Mouse (Mus musculus) spleen, adult 12 weeks (tissue): ENCODE results near the gene N4bp3.
"Not testable (repeated sequence)": the region's sequence is repeated elsewhere in the genome, so short reads cannot be mapped to it uniquely, and the experiment has no call there.

Experiments used
- DNase-seq: peaks from one replicate; pipeline ENCODE4 v3.0.0; 2022; ENCODE audit warnings: low spot score

Gene N4bp3

GRCm38 (mm10) chr11:51650691-51651515, at the start of gene N4bp3, which contains the start of gene D930048N14Rik:
TSS of gene N4bp3 (minus strand) at chr11:51650842.
TSS of gene D930048N14Rik (plus strand) at chr11:51650954.
- no peak for DNase-seq

DNA sequence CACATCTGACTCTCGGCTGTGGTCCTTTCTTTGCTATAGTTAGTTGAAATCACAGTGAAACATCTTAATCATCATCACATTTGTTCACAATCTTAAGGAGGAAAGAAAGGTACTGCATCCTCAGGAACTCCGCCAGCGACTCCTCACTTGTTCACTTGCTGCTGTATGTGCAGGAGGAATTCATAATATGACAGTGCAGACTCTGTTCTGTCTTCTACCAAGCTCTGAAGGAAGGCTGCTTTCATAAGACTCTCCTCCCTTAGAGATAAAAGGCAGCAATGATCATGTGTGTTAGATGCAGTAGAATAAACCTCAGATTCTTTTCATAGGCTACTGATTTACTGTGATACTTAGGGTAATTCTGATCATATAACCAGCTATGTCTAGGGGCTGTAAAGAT, 44.3 kb upstream of the N4bp3 start:
- DNase-seq = no peak

GRCm38 (mm10) chr11:51690597-51690996, 40.0 kb upstream of the N4bp3 start:
- DNase-seq = not testable (repeated sequence)

GRCm38 (mm10) chr11:51689343-51689742, 38.7 kb upstream of the N4bp3 start:
- DNase-seq = no peak

GRCm38 (mm10) chr11:51688330-51689328, 38.0 kb upstream of the N4bp3 start, which contains the start of gene 0610009B22Rik:
TSS of gene 0610009B22Rik (minus strand) at chr11:51688874.
- peak; percentile 99 for DNase-seq

DNA sequence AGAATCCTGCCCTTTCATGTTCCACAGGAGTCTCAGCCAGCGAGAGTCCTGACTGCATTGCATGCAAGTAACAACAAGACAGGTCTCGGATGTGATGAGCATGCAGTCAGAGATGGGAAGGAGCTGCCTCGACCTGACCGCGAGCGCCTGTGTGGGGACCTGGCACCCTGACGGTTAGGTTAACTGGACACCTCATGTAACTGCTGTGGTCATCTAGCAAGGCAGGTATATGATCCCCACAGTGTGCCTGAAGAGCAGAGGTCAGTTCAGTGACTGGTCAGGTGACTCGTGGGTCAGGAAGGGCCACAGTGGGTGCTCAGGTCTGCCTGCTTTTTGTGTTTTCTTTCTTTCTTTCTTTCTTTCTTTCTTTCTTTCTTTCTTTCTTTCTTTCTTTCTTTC, 31.3 kb upstream of the N4bp3 start:
- DNase-seq = no peak

DNA sequence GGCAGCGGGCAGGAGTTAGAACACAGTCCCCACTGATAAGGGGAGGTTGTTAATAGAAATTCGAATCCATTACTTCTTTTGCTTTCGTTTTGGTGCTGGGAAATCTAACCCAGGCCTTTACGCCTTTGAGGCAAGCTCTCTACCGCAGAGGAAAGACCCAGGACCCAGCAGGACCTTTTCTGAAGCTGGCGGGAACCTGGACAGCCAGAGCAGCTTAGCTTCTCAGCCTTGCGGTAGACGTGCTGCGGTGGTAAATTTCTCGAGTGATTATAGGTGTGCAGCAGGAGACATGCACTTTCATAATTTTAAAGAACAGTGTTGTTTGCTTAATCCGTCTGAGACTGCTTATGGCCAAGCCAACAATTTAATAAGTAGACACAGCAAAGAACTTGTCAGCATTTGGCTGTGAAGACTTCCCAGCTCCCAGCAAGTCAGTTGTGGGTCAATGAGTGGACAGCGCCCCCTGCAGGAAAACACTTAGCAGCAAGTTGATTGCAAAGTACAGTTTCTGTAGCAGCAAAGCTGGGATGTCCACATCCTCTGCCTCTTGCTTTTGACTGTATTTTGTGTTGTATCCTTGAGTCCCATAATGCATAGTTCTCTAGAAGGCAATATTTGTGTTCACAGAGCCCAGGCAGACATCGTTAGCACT, 30.8 kb upstream of the N4bp3 start:
- DNase-seq = peak; percentile 77

DNA sequence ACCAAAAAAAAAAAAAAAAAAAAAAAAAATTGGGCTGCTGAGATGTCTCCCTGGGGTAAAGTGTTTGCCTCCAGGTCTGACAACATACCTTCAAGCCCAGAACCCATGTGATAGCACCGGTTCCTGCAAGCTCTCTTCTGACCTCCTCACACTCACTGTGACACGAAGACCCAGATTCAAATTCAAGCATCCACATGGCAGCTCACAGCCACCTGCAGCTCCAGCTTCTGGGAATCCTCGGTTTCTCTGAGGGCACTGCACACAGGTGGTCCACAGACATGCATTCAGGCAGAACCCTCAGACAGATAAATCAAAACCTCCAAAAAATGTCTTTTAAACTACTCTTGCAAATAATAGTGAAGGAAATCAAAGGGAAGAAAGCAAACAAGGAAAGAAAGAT, 28.8 kb upstream of the N4bp3 start:
- DNase-seq = no peak

GRCm38 (mm10) chr11:51677737-51678418, 27.2 kb upstream of the N4bp3 start:
- no peak for DNase-seq

GRCm38 (mm10) chr11:51675386-51675785, 24.7 kb upstream of the N4bp3 start:
- DNase-seq = no peak

- no peak for DNase-seq
Measured at GRCm38 (mm10) chr11:51673291-51673690, 22.6 kb upstream of the N4bp3 start.

- DNase-seq = no peak
Measured at GRCm38 (mm10) chr11:51671376-51671775, 20.7 kb upstream of the N4bp3 start.

DNA sequence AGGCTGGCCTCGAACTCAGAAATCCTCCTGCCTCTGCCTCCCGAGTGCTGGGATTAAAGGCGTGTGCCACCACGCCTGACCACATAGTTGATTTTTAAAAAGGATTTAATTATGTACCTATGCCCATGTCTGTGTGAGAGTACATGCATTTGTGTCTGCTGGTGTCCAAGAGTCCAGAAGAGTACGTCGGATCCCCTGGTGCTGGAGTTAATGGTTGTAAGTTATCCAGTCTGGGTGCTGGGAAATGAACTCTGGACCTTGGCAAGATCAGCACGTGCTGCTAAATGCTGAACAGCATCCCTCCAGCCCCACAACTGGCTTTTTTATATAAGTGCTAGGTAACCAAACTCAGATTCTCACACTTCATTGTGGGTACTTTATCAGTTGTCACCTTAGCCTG, 20.2 kb upstream of the N4bp3 start:
- no peak for DNase-seq

DNA sequence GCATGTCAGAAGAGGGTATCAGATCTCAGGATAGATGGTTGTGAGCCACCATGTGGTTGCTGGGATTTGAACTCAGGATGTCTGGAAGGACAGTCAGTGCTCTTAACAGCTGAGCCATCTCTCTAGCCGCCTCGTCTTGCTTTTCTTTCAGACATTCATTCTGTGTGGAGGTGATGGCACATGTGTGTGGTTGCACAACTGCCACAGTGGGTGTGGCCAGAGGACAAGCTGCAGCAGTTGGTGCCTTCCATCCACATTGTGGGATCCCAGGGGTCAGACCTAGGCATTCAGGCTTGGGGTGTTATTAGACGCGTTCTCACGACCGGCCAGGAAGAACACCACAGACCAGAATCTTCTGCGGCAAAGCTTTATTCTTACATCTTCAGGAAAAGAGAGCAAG, 14.1 kb upstream of the N4bp3 start:
- not testable (repeated sequence) for DNase-seq

DNA sequence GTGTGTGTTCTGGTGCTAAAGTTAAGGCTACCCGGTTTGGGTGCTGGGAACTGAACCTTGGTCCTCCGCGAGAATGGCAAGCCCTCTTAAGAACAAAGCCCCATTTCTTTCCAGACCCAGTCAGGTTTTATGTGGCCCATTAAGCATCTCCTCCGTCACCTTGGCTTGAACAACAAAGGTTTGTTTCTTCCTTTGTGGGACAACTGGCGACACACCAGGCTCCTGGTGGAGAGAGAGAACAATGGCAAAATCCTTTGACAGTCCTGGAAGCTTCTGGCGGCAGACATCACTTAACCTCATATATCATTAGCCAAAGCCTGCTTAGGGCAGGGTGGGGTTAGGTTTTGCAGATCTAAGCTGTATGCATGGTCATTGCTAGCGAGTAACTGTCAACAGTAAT, 12.0 kb upstream of the N4bp3 start:
- DNase-seq = no peak

GRCm38 (mm10) chr11:51661867-51662365, 11.3 kb upstream of the N4bp3 start:
- no peak for DNase-seq

DNA sequence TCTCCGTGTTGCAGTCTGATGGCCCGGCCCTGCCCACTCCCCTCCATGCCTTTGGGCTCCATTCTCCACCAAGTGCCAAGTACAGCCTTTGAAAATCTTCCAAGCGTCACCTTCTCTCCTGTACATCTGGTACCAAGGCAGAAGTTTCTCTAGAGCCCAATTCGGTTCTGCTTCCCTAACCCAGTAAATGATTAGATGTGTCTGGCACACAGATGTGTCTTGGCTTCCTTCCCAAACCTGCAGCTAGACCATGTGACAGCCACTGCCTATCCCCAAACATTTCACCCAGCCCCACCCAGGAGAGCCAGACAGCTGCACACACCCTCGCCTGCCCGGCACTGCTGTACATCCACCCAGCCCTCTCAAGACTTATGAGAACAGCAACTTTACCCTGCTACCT, 8.1 kb upstream of the N4bp3 start:
- DNase-seq = no peak

DNA sequence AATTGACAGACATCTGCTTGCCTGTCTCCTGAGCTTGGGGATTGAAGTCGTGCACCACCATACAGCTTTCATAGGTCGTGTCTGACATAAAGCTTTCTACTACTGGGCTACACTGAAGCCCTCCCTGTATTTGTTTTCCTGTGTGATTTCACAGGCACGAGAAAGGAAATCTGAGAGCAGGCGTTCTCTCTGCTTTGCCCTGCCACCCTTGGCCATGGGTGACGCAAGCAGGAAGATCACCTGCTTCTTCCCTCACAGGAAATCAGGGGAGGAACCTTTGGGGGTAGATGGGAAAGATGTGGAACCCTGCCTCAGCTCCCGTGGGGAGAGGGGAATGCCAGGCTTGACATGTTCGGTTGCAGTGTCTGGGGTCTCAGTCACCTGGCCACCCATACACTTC, 7.6 kb upstream of the N4bp3 start:
- DNase-seq = no peak

- DNase-seq = no peak
Measured at GRCm38 (mm10) chr11:51656798-51657521, 6.3 kb upstream of the N4bp3 start.

DNA sequence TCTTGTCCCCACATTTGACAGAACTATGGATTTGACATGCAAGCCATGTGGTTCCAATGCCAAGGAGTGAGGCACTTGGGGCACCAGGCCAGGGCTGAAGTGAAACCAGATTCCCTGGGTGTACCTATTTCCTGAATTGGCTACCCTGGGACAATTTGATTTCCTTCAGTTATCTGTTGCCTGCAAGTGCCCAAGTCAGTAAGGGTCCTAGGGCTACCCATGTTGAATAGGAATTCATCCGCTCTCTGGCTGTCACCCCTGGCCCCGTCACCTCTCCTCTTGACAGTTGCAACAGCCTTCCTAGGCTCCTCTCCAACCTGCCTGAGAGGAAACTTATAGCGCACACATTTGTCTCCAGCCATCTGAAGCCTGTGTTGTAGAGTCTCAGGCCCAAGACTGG, 4.2 kb upstream of the N4bp3 start:
- no peak for DNase-seq

DNA sequence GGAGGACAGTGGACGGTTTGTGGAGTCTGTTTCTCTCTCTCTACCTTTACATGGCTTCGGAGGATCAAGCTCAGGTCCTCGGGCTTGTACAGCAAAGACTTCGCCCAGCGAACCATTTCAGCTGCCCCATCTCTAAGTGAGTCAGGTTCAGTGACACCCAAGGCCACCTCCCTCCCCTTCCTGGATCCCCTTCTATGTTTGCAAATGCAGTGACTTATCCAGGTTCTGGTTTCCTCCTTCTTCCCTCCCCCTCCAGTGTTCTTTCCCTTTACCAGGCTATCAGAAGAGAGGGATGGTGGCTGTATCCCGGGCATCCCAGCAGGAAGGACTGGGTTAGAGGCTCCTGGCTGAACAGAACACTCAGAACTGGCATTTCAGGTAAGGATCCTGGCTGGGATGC, 3.1 kb upstream of the N4bp3 start:
- DNase-seq = no peak
